Mouse (Mus musculus) MN1 (cell line): ENCODE data around the gene D930048N14Rik.
"Not testable (repeated sequence)": the region's sequence is repeated elsewhere in the genome, so short reads cannot be mapped to it uniquely, and the experiment has no call there.

Experiments
- DNase-seq: peaks from one replicate; pipeline ENCODE4 v3.0.0-alpha.2; 2016; ENCODE audit warnings: low spot score

The D930048N14Rik gene

GRCm38 (mm10) chr11:51652889-51653418 is 2.2 kb downstream of the D930048N14Rik start:
- DNase-seq: no peak

GRCm38 (mm10) chr11:51653736-51654135 is 3.0 kb downstream of the D930048N14Rik start:
- no peak for DNase-seq

- DNase-seq: no peak
These were observed 4.1 kb downstream of the D930048N14Rik start for GRCm38 (mm10) chr11:51654891-51655290.

GRCm38 (mm10) chr11:51656798-51657521 is 6.2 kb downstream of the D930048N14Rik start:
- DNase-seq: no peak

- DNase-seq: peak; percentile 41
These were observed 7.5 kb downstream of the D930048N14Rik start for GRCm38 (mm10) chr11:51658291-51658690.

- DNase-seq: peak; percentile 74
These were observed 8.0 kb downstream of the D930048N14Rik start for GRCm38 (mm10) chr11:51658705-51659104.

GRCm38 (mm10) chr11:51661867-51662365 is 11.2 kb downstream of the D930048N14Rik start:
- DNase-seq: peak; percentile 35

GRCm38 (mm10) chr11:51662632-51663031 is 11.9 kb downstream of the D930048N14Rik start:
- DNase-seq: peak; percentile 36

GRCm38 (mm10) chr11:51664747-51665146 is 14.0 kb downstream of the D930048N14Rik start:
- DNase-seq: peak; percentile 26

- DNase-seq: no peak
These were observed 20.1 kb downstream of the D930048N14Rik start for GRCm38 (mm10) chr11:51670846-51671245.

- peak; percentile 51 for DNase-seq
These were observed 20.6 kb downstream of the D930048N14Rik start for GRCm38 (mm10) chr11:51671376-51671775.

- DNase-seq: peak; percentile 51
These were observed 22.5 kb downstream of the D930048N14Rik start for GRCm38 (mm10) chr11:51673291-51673690.

GRCm38 (mm10) chr11:51675386-51675785 is 24.6 kb downstream of the D930048N14Rik start:
- no peak for DNase-seq

GRCm38 (mm10) chr11:51677737-51678418 is 27.1 kb downstream of the D930048N14Rik start:
- DNase-seq: no peak

GRCm38 (mm10) chr11:51679466-51679865 is 28.7 kb downstream of the D930048N14Rik start:
- no peak for DNase-seq

GRCm38 (mm10) chr11:51681324-51681975 is 30.7 kb downstream of the D930048N14Rik start:
- DNase-seq: peak; percentile 90

- no peak for DNase-seq
These were observed 31.2 kb downstream of the D930048N14Rik start for GRCm38 (mm10) chr11:51681976-51682374.

- DNase-seq: peak; percentile 100
These were observed 37.9 kb downstream of the D930048N14Rik start, which contains the start of gene 0610009B22Rik for GRCm38 (mm10) chr11:51688330-51689328. 0610009B22Rik (minus strand) TSS chr11:51688874.

- no peak for DNase-seq
These were observed 38.6 kb downstream of the D930048N14Rik start for GRCm38 (mm10) chr11:51689343-51689742.

GRCm38 (mm10) chr11:51690597-51690996 is 39.8 kb downstream of the D930048N14Rik start:
- DNase-seq: not testable (repeated sequence)

GRCm38 (mm10) chr11:51694984-51695383 is 44.2 kb downstream of the D930048N14Rik start:
- no peak for DNase-seq
